ENCODE assay signal across 9 mouse cellular contexts in genomic region chr7:99268951-99269945, GRCm38 (mm10). TPM values are rescaled to one million over a fixed set of nuclear protein-coding genes. Genes with fewer than 3 reads are reported as not detected.
DNase-seq lines count a peak whose midpoint lies in the region; ATAC-seq and TF ChIP-seq lines count a peak whose summit lies in the region.
"Had no signal": no experiment of that assay in that cellular context is flagged by ENCODE, and none has a peak within 500 bp of the region (broad histone marks: within the 10 kb centered on the region; RNA-seq: fewer than 3 reads in every experiment).

No protein-coding gene starts in this region.

- no peak for TF ChIP-seq POLR2A in ES-Bruce4 (IDR thresholded peaks at IDR 0.05; ENCODE audit: insufficient read depth, low read length)

- H3K27ac ChIP-seq in gastrocnemius, adult 2 months, result peak overlapping the region; percentile 74
- H3K27ac ChIP-seq in ES-Bruce4 (ENCODE audit: insufficient read depth, low read length), result no peak overlapping the region
- no peak overlapping the region for H3K27ac ChIP-seq in embryonic facial prominence, embryonic 12.5 days
- H3K27ac ChIP-seq in hindbrain, embryonic 11.5 days (ENCODE audit: low read depth, low read length), result no peak overlapping the region
- peak overlapping the region; percentile 97 for H3K27ac ChIP-seq in midbrain, embryonic 13.5 days
- H3K27ac ChIP-seq: liver, embryonic 14.5 days had no signal

- 7% methylated on average over 42 of the region's 42 CpGs for WGBS in embryonic facial prominence, embryonic 12.5 days
- WGBS in hindbrain, embryonic 11.5 days, result 9% methylated on average over 39 of the region's 42 CpGs
- WGBS in midbrain, embryonic 13.5 days, result 6% methylated on average over 42 of the region's 42 CpGs

- intact Hi-C loops in gastrocnemius, adult 2 months (cut with DNase I), result no loop called here

- peak overlapping the region; percentile 82 for H3K4me3 ChIP-seq in gastrocnemius, adult 2 months
- peak overlapping the region; percentile 58 for H3K4me3 ChIP-seq in ES-Bruce4 (ENCODE audit: low read depth, low read length)
- peak overlapping the region; percentile 53 for H3K4me3 ChIP-seq in embryonic facial prominence, embryonic 12.5 days
- H3K4me3 ChIP-seq in hindbrain, embryonic 11.5 days (ENCODE audit: low read depth, low read length), result peak overlapping the region; percentile 83
- peak overlapping the region; percentile 88 for H3K4me3 ChIP-seq in midbrain, embryonic 13.5 days (replicated peaks)

- no peak for TF ChIP-seq CTCF in gastrocnemius, adult 2 months (IDR thresholded peaks at IDR 0.05)
- TF ChIP-seq CTCF in ES-Bruce4 (IDR thresholded peaks at IDR 0.05; ENCODE audit: low read depth, low read length), result no peak

- H3K9me3 ChIP-seq in ES-Bruce4 (replicated peaks; ENCODE audit: control insufficient read depth, insufficient read depth, low read length, poor library complexity, severe bottlenecking), result no peaks in the 10 kb centered on the region
- no peaks in the 10 kb centered on the region for H3K9me3 ChIP-seq in embryonic facial prominence, embryonic 12.5 days
- no peaks in the 10 kb centered on the region for H3K9me3 ChIP-seq in hindbrain, embryonic 11.5 days (ENCODE audit: control insufficient read depth, low read length)
- no peaks in the 10 kb centered on the region for H3K9me3 ChIP-seq in midbrain, embryonic 13.5 days

- no peaks in the 10 kb centered on the region for H3K36me3 ChIP-seq in ES-Bruce4 (ENCODE audit: control insufficient read depth, insufficient read depth, low read length, poor library complexity, severe bottlenecking)
- H3K36me3 ChIP-seq in embryonic facial prominence, embryonic 12.5 days, result no peaks in the 10 kb centered on the region
- no peaks in the 10 kb centered on the region for H3K36me3 ChIP-seq in hindbrain, embryonic 11.5 days (ENCODE audit: control insufficient read depth, insufficient read depth, low read length)
- H3K36me3 ChIP-seq in midbrain, embryonic 13.5 days, result peaks cover 5% of the 10 kb centered on the region; the same call in 1 of the 2 replicates

- peak; percentile 54 for DNase-seq in gastrocnemius, adult 2 months
- DNase-seq in gastrocnemius, postnatal 25 days, result no peak
- peak; percentile 54 for DNase-seq in hindbrain, embryonic 11.5 days (ENCODE audit: low spot score)
- no peak for DNase-seq in layer of hippocampus, adult 9-10 months (ENCODE audit: low spot score)

- H3K27me3 ChIP-seq in ES-Bruce4 (ENCODE audit: control insufficient read depth, insufficient read depth, low read length, poor library complexity, severe bottlenecking), result 0 out of 2 replicates have a peak, but pooled peaks cover 3% of the 10 kb centered on the region
- H3K27me3 ChIP-seq in embryonic facial prominence, embryonic 12.5 days, result peaks cover 67% of the 10 kb centered on the region
- 0 out of 2 replicates have a peak, but pooled peaks cover 2% of the 10 kb centered on the region for H3K27me3 ChIP-seq in hindbrain, embryonic 11.5 days (ENCODE audit: control insufficient read depth, insufficient read depth, low read length)
- H3K27me3 ChIP-seq in midbrain, embryonic 13.5 days, result peaks cover 9% of the 10 kb centered on the region

- ATAC-seq in embryonic facial prominence, embryonic 12.5 days (ENCODE audit: insufficient number of reproducible peaks, insufficient read depth, low FRiP score, low TSS enrichment), result no peak
- ATAC-seq in hindbrain, embryonic 11.5 days (ENCODE audit: low FRiP score), result peak; percentile 9
- ATAC-seq in midbrain, embryonic 13.5 days, result peak; percentile 1; the same call in 1 of the 2 replicates
- ATAC-seq in megakaryocyte-erythroid progenitor cell, adult 5-6 weeks (replicated peaks; ENCODE audit: low FRiP score, low TSS enrichment, poor library complexity, severe bottlenecking), result no peak

- no peak overlapping the region for H3K9ac ChIP-seq in ES-Bruce4 (ENCODE audit: low read depth, poor library complexity, severe bottlenecking)
- peak overlapping the region; percentile 41; the same call in 1 of the 2 replicates for H3K9ac ChIP-seq in embryonic facial prominence, embryonic 12.5 days
- peak overlapping the region; percentile 68 for H3K9ac ChIP-seq in hindbrain, embryonic 11.5 days (ENCODE audit: low read depth, low read length)
- H3K9ac ChIP-seq in midbrain, embryonic 13.5 days (replicated peaks), result peak overlapping the region; percentile 92
- H3K9ac ChIP-seq: liver, embryonic 14.5 days had no signal

- H3K4me1 ChIP-seq in ES-Bruce4 (ENCODE audit: control insufficient read depth, insufficient read depth, low read length), result no peaks in the 10 kb centered on the region
- H3K4me1 ChIP-seq in embryonic facial prominence, embryonic 12.5 days, result peaks cover 22% of the 10 kb centered on the region
- peaks cover 7% of the 10 kb centered on the region for H3K4me1 ChIP-seq in hindbrain, embryonic 11.5 days (replicated peaks; ENCODE audit: control insufficient read depth, insufficient read depth, low read length)
- peaks cover 62% of the 10 kb centered on the region for H3K4me1 ChIP-seq in midbrain, embryonic 13.5 days (replicated peaks)

- peak overlapping the region; percentile 82 for H3K4me2 ChIP-seq in embryonic facial prominence, embryonic 12.5 days (replicated peaks)
- H3K4me2 ChIP-seq in hindbrain, embryonic 11.5 days (replicated peaks; ENCODE audit: low read depth, low read length), result peak overlapping the region; percentile 97
- H3K4me2 ChIP-seq in midbrain, embryonic 13.5 days (replicated peaks), result peak overlapping the region; percentile 99

- TF ChIP-seq EP300 in ES-Bruce4 (IDR thresholded peaks at IDR 0.05; ENCODE audit: insufficient read depth, low read depth, low read length), result no peak

RNA-seq across cellular contexts. Expression of gene Map6, which starts 2.0 kb away (rescaled TPM):
- 1 to 10 TPM; 2.6 to 5.2 TPM for total RNA-seq in gastrocnemius, adult 2 months (2021)
- 1 to 10 TPM; 3.1 to 3.4 TPM for total RNA-seq in gastrocnemius, postnatal 25 days (2021)
- 16.0 and 17.5 TPM in 2 replicates for polyA plus RNA-seq in ES-Bruce4 (2011; ENCODE audit: insufficient read depth, insufficient read length, low read depth, missing spikeins)
- polyA plus RNA-seq in embryonic facial prominence, embryonic 12.5 days (2016; fragmentation: Nextera tagmentation; extraction: Ambion mirVana), result 12.6 and 13.0 TPM in 2 replicates
- 49.6 and 51.8 TPM in 2 replicates for polyA plus RNA-seq in hindbrain, embryonic 11.5 days (2014; fragmentation: Nextera tagmentation; extraction: Ambion mirVana)
- 102 and 106 TPM in 2 replicates for polyA plus RNA-seq in midbrain, embryonic 13.5 days (2015; fragmentation: Nextera tagmentation; extraction: Ambion mirVana)
- not detected in 2 replicates for total RNA-seq in megakaryocyte-erythroid progenitor cell, adult 5-6 weeks (2014; fragmentation: Nextera tagmentation)
- total RNA-seq in megakaryocyte-erythroid progenitor cell, adult 5-6 weeks (2017), result not detected in 2 replicates

RNA-seq across cellular contexts. Expression of gene Mogat2, which starts 30.8 kb away (rescaled TPM):
- total RNA-seq in gastrocnemius, adult 2 months (2021), result not detected
- not detected for total RNA-seq in gastrocnemius, postnatal 25 days (2021)
- polyA plus RNA-seq in ES-Bruce4 (2011; ENCODE audit: insufficient read depth, insufficient read length, low read depth, missing spikeins), result 9.1 and 9.3 TPM in 2 replicates
- polyA plus RNA-seq in embryonic facial prominence, embryonic 12.5 days (2016; fragmentation: Nextera tagmentation; extraction: Ambion mirVana), result 4.9 and 5.3 TPM in 2 replicates
- 11.1 and 14.5 TPM in 2 replicates for polyA plus RNA-seq in hindbrain, embryonic 11.5 days (2014; fragmentation: Nextera tagmentation; extraction: Ambion mirVana)
- polyA plus RNA-seq in midbrain, embryonic 13.5 days (2015; fragmentation: Nextera tagmentation; extraction: Ambion mirVana), result 2.2 and 3.0 TPM in 2 replicates
- total RNA-seq in megakaryocyte-erythroid progenitor cell, adult 5-6 weeks (2014; fragmentation: Nextera tagmentation), result 0.27 TPM in 1 of 2 replicates, not detected in the other
- total RNA-seq in megakaryocyte-erythroid progenitor cell, adult 5-6 weeks (2017), result not detected in 2 replicates

Comparison
In these comparisons a context has a peak if more than half of its experiments do, and no peak if none do; other contexts are left out.
1. DNase-seq: peak in gastrocnemius, adult 2 months (single experiment) and hindbrain, embryonic 11.5 days (single experiment); none in gastrocnemius, postnatal 25 days (single experiment) and layer of hippocampus, adult 9-10 months (single experiment).
2. H3K27ac ChIP-seq: peak in gastrocnemius, adult 2 months (single experiment) and midbrain, embryonic 13.5 days (single experiment); none in ES-Bruce4 (single experiment), embryonic facial prominence, embryonic 12.5 days (single experiment) and hindbrain, embryonic 11.5 days (single experiment).
3. ATAC-seq: peak in hindbrain, embryonic 11.5 days (single experiment) and midbrain, embryonic 13.5 days (single experiment); none in embryonic facial prominence, embryonic 12.5 days (single experiment) and megakaryocyte-erythroid progenitor cell, adult 5-6 weeks (single experiment).
4. Peak in every context shown above with its lines, with median percentiles within 50 percentile points of each other: H3K4me3 ChIP-seq and H3K4me2 ChIP-seq.